8 mouse cellular contexts compared by ENCODE assay signal in genomic region chr4:106199833-106200232, GRCm38 (mm10).
DNase-seq lines count a peak whose midpoint lies in the region; ATAC-seq lines count a peak whose summit lies in the region.

No protein-coding gene starts in this region.

- peaks cover 25% of the 10 kb centered on the region for H3K4me1 ChIP-seq in hindbrain, embryonic 10.5 days (replicated peaks)
- H3K4me1 ChIP-seq in limb, embryonic 11.5 days (ENCODE audit: control insufficient read depth, insufficient read depth, low read length): peaks cover 14% of the 10 kb centered on the region
- peaks cover 6% of the 10 kb centered on the region; the same call in 1 of the 2 replicates for H3K4me1 ChIP-seq in midbrain, embryonic 14.5 days (ENCODE audit: control insufficient read depth, insufficient read depth, low read length)

- peak overlapping the region; percentile 22; the same call in 1 of the 2 replicates for H3K4me2 ChIP-seq in limb, embryonic 11.5 days (ENCODE audit: low read depth, severe bottlenecking)
- peak overlapping the region; percentile 21; the same call in 1 of the 2 replicates for H3K4me2 ChIP-seq in midbrain, embryonic 14.5 days (ENCODE audit: low read length)

- no peak for ATAC-seq in limb, embryonic 11.5 days (ENCODE audit: insufficient number of reproducible peaks, low FRiP score, low TSS enrichment, low read depth)
- no peak for ATAC-seq in midbrain, embryonic 14.5 days (ENCODE audit: low FRiP score, low TSS enrichment)

- DNase-seq in right cerebral cortex, postnatal 36 days (ENCODE audit: low spot score in 2 of 2): peak; percentile 45 to 48
- no peak for DNase-seq in right cerebral cortex, postnatal 25 days
- DNase-seq in gastrocnemius, adult 18-20 months (ENCODE audit: low spot score): peak; percentile 89
- DNase-seq in hindbrain, embryonic 10.5 days (ENCODE audit: low spot score): peak; percentile 50
- peak; percentile 40 for DNase-seq in limb, embryonic 11.5 days (ENCODE audit: low spot score)
- DNase-seq in midbrain, embryonic 14.5 days: peak; percentile 33
- peak; percentile 24 for DNase-seq in yolk sac, embryonic 10.5 days (ENCODE audit: low spot score)
- DNase-seq in MN1 (ENCODE audit: low spot score): no peak

- 6% methylated on average over 11 of the region's 11 CpGs for WGBS in hindbrain, embryonic 10.5 days
- 21% methylated on average over 11 of the region's 11 CpGs for WGBS in limb, embryonic 11.5 days
- 6% methylated on average over 11 of the region's 11 CpGs for WGBS in midbrain, embryonic 14.5 days

- H3K27ac ChIP-seq in hindbrain, embryonic 10.5 days: peak overlapping the region; percentile 68
- peak overlapping the region; percentile 70; the same call in 1 of the 2 replicates for H3K27ac ChIP-seq in limb, embryonic 11.5 days (replicated peaks; ENCODE audit: low read depth, low read length)
- H3K27ac ChIP-seq in midbrain, embryonic 14.5 days (replicated peaks; ENCODE audit: low read depth, low read length): 0 out of 2 replicates have a peak overlapping the region, but pooled peaks have one; percentile 26

- H3K27me3 ChIP-seq in hindbrain, embryonic 10.5 days (ENCODE audit: insufficient read depth, poor library complexity, severe bottlenecking): no peaks in the 10 kb centered on the region
- no peaks in the 10 kb centered on the region for H3K27me3 ChIP-seq in limb, embryonic 11.5 days (ENCODE audit: control insufficient read depth, insufficient read depth, low read length)
- H3K27me3 ChIP-seq in midbrain, embryonic 14.5 days (ENCODE audit: control insufficient read depth, insufficient read depth, low read length): no peaks in the 10 kb centered on the region

- 0 out of 2 replicates have a peak overlapping the region, but pooled peaks have one; percentile 27 for H3K9ac ChIP-seq in limb, embryonic 11.5 days (ENCODE audit: low read length)
- no peak overlapping the region for H3K9ac ChIP-seq in midbrain, embryonic 14.5 days (replicated peaks; ENCODE audit: low read length)

- peak overlapping the region; percentile 16; the same call in 1 of the 2 replicates for H3K4me3 ChIP-seq in hindbrain, embryonic 10.5 days
- no peak overlapping the region for H3K4me3 ChIP-seq in limb, embryonic 11.5 days (ENCODE audit: low read depth, low read length)
- no peak overlapping the region for H3K4me3 ChIP-seq in midbrain, embryonic 14.5 days (replicated peaks; ENCODE audit: low read depth, low read length)

- no peaks in the 10 kb centered on the region for H3K9me3 ChIP-seq in hindbrain, embryonic 10.5 days
- H3K9me3 ChIP-seq in limb, embryonic 11.5 days (ENCODE audit: control insufficient read depth, low read length): no peaks in the 10 kb centered on the region
- no peaks in the 10 kb centered on the region for H3K9me3 ChIP-seq in midbrain, embryonic 14.5 days (ENCODE audit: control insufficient read depth, low read length)

- H3K36me3 ChIP-seq in hindbrain, embryonic 10.5 days: no peaks in the 10 kb centered on the region
- no peaks in the 10 kb centered on the region for H3K36me3 ChIP-seq in limb, embryonic 11.5 days (ENCODE audit: control insufficient read depth, insufficient read depth, low read length)
- H3K36me3 ChIP-seq in midbrain, embryonic 14.5 days (ENCODE audit: control insufficient read depth, insufficient read depth, low read length): no peaks in the 10 kb centered on the region

Comparison
In these comparisons a context has a peak if more than half of its experiments do, and no peak if none do; other contexts are left out.
1. DNase-seq: peak in right cerebral cortex, postnatal 36 days (2 of 2), gastrocnemius, adult 18-20 months (single experiment), hindbrain, embryonic 10.5 days (single experiment), limb, embryonic 11.5 days (single experiment), midbrain, embryonic 14.5 days (single experiment) and yolk sac, embryonic 10.5 days (single experiment); none in right cerebral cortex, postnatal 25 days (single experiment) and MN1 (single experiment).
2. Peak in every context shown above with its lines, with median percentiles within 50 percentile points of each other: H3K27ac ChIP-seq.